Mouse (Mus musculus): Measurements from ENCODE around the gene Tead3.

- TF ChIP-seq CTCF (IDR thresholded peaks at IDR 0.05; ENCODE audit: low read depth, low read length) (no peak), GATA1 (IDR thresholded peaks at IDR 0.05; ENCODE audit: borderline replicate concordance, low read length) (no peak), GATA2 (IDR thresholded peaks at IDR 0.05; ENCODE audit: borderline replicate concordance, low read depth, low read length) (no peak)
Measured at GRCm38 (mm10) chr17:28332915-28333546, 17.6 kb downstream of the Tead3 start.
